Mouse (Mus musculus) liver, embryonic 12.5 days (tissue): ENCODE results near the gene Spcs2. TPM values are rescaled to one million over a fixed set of nuclear protein-coding genes. Genes with fewer than 3 reads are reported as not detected.

Experiments used
- ATAC-seq: fragments of 200-750 bp; cut with Nextera tagmentation; 2 replicates; pipeline ENCODE4 v1.8.0; 2017; ENCODE audit warnings: moderate number of reproducible peaks, mild to moderate bottlenecking, moderate library complexity
- H3K27ac ChIP-seq: fragments of 300-500 bp; sonication (generic); 2 replicates; pipeline ENCODE4 v1.5.1; 2016; ENCODE audit warnings: mild to moderate bottlenecking
- H3K27me3 ChIP-seq: fragments of 300-500 bp; sonication (generic); replicated peaks from 2 replicates; pipeline ENCODE4 v1.6.1; 2016; ENCODE audit warnings: mild to moderate bottlenecking, moderate library complexity
- H3K36me3 ChIP-seq: fragments of 300-500 bp; sonication (generic); 2 replicates; pipeline ENCODE4 v1.6.1; 2016; ENCODE audit warnings: mild to moderate bottlenecking, moderate library complexity
- H3K4me1 ChIP-seq: fragments of 300-500 bp; sonication (generic); 2 replicates; pipeline ENCODE4 v1.6.1; 2016
- H3K4me2 ChIP-seq: fragments of 300-500 bp; sonication (generic); 2 replicates; pipeline ENCODE4 v1.6.1; 2016; ENCODE audit warnings: mild to moderate bottlenecking, moderate library complexity
- H3K4me3 ChIP-seq: fragments of 300-500 bp; sonication (generic); 2 replicates; pipeline ENCODE4 v1.5.1; 2016; ENCODE audit warnings: mild to moderate bottlenecking, moderate library complexity
- H3K9ac ChIP-seq: fragments of 300-500 bp; sonication (generic); 2 replicates; pipeline ENCODE4 v1.6.1; 2016; ENCODE audit warnings: mild to moderate bottlenecking, moderate library complexity
- H3K9me3 ChIP-seq: fragments of 300-500 bp; sonication (generic); replicated peaks from 2 replicates; pipeline ENCODE4 v1.6.1; 2016; ENCODE audit warnings: mild to moderate bottlenecking, moderate library complexity
- WGBS: fragments of 180-500 bp; shearing (Covaris S2); methylation state at CpG from one replicate; pipeline ENCODE4 v1.1.7; 2016; ENCODE audit not compliant: insufficient replicate concordance; 5-methylcytosine and 5-hydroxymethylcytosine counted together
- polyA plus RNA-seq: library from polyadenylated mRNA; unstranded; fragments of >200 nt; fragmentation: Nextera tagmentation; extraction: Ambion mirVana; gene quantifications from 2 replicates; pipeline ENCODE4 v1.2.1, GENCODE M21; 2016

Spcs2 gene
- polyA plus RNA-seq, 1 experiment from 2014 or later = 216 TPM

DNA sequence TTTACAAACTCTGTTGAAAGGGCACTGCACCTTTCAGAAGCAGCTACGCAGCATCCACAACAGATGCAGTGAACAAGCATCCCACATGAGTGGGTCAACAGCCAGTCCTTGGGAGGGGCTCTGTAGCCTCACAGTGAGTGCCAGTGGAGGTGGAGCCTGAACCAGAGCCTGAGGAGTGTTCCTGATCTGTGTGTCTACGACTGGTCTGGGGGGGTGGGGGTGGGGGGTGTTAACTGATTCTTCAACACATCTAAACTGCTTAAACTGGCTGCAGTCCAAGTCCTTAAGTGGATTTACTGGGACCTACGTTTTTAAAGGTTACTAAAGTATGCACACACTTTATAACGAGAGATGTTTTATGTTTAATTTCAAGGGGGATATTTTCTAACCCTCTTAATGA lies 26.5 kb downstream of the Spcs2 start:
- H3K36me3 ChIP-seq = peaks cover 58% of the 10 kb centered on the region
- no peak overlapping the region for H3K27ac ChIP-seq
- H3K4me3 ChIP-seq = no peak overlapping the region
- no peak overlapping the region for H3K9ac ChIP-seq
- peaks cover 30% of the 10 kb centered on the region for H3K4me1 ChIP-seq
- H3K9me3 ChIP-seq = no peaks in the 10 kb centered on the region
- no peak for ATAC-seq
- H3K27me3 ChIP-seq = no peaks in the 10 kb centered on the region
- 65% methylated on average over 4 of the region's 4 CpGs for WGBS
- no peak overlapping the region for H3K4me2 ChIP-seq

DNA sequence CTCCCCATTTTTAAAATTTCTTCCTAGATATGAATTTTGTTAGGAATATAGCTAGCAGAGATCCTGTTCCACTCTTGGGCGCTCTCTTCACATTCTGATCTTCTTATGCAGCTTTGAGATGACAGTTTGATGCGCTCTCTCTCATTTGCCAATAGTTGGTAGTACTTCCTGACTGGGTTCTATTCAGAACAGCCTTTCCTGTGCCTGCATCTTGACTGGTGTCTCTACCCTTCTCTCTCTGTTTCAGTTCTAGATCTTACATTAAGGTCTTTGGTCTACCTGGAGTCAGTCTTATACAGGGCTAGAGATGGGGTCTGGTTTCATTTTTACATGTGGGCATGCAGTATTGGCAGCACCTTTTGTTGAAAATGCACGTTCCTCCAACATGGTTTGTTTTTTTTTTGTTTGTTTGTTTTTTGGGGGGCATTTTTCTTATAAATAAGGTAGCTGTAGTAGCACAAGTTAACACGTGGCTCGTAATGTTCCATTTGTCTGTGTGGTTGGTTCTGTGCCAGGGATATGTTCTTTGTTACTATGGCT lies 28.9 kb downstream of the Spcs2 start:
- Histone ChIP-seq H3K9ac (no peak overlapping the region), H3K36me3 (peaks cover 34% of the 10 kb centered on the region), H3K4me3 (no peak overlapping the region), H3K27me3 (no peaks in the 10 kb centered on the region), H3K9me3 (no peaks in the 10 kb centered on the region), H3K4me1 (peaks cover 17% of the 10 kb centered on the region), H3K4me2 (no peak overlapping the region), H3K27ac (no peak overlapping the region)
- 75% methylated on average over 5 of the region's 5 CpGs for WGBS
- ATAC-seq = no peak

DNA sequence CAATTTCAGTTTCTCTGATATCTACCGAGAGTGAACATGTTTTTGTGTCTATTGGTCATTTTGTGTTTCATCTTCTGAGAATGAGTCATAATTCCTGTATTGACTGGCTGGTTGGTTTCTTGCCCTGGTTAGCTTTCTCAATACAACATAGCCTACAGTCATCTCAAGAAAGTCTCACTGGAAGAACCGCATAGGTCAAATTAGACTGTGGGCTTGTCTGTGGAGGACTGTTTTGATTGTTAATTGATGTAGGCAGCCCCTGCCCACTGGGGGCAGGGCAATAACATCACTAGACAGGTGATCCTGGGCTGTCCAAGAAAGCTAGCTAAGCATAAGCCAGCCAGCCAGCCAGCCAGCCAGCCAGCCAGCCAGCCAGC lies 29.4 kb downstream of the Spcs2 start:
- ATAC-seq = no peak
- H3K27ac ChIP-seq = no peak overlapping the region

DNA sequence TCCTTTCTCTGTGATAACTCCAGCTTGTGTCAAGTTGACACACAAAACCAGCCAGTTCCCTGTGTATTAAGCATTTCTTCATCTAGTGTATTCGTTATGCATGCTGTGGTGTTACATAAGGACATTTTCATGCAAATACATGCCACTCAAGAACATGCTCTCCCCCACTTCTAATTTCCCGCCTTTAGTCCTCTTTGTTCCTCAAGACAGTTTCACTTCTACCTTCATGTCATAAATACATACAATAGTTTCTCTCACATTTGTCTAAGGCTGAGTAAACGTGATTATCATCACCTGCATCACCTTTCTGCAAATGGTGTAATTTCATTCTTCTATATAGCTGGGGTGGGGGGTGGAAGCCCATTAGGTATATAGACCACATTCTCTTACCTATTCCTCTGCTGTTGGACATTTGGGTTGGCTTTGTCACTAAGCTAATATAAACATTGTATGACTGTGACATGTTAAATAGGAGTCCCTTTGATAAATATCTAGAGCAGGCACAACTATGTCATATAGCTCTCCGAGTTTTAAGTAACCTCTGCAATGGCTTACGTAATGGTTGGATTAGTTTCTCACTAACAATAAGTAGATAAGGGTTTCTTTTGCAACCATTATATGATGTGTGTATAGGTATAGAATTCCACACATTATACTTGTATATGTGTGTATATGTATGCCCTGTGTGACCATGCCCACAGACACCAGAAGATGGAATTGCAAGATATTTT lies 30.0 kb downstream of the Spcs2 start:
- H3K4me2 ChIP-seq = no peak overlapping the region
- 74% methylated on average over 5 of the region's 5 CpGs for WGBS
- H3K4me3 ChIP-seq = no peak overlapping the region
- H3K27me3 ChIP-seq = no peaks in the 10 kb centered on the region
- ATAC-seq = no peak
- no peak overlapping the region for H3K9ac ChIP-seq
- H3K9me3 ChIP-seq = no peaks in the 10 kb centered on the region
- H3K36me3 ChIP-seq = peaks cover 23% of the 10 kb centered on the region
- H3K4me1 ChIP-seq = peaks cover 23% of the 10 kb centered on the region
- no peak overlapping the region for H3K27ac ChIP-seq

More for the DNA sequence above, 29.4 kb downstream of the Spcs2 start:
- no peak overlapping the region for H3K4me3 ChIP-seq
- H3K9me3 ChIP-seq = no peaks in the 10 kb centered on the region
- WGBS = 73% methylated on average over 2 of the region's 2 CpGs
- no peaks in the 10 kb centered on the region for H3K27me3 ChIP-seq
- H3K4me1 ChIP-seq = peaks cover 18% of the 10 kb centered on the region
- peaks cover 29% of the 10 kb centered on the region for H3K36me3 ChIP-seq
- H3K9ac ChIP-seq = no peak overlapping the region
- no peak overlapping the region for H3K4me2 ChIP-seq

DNA sequence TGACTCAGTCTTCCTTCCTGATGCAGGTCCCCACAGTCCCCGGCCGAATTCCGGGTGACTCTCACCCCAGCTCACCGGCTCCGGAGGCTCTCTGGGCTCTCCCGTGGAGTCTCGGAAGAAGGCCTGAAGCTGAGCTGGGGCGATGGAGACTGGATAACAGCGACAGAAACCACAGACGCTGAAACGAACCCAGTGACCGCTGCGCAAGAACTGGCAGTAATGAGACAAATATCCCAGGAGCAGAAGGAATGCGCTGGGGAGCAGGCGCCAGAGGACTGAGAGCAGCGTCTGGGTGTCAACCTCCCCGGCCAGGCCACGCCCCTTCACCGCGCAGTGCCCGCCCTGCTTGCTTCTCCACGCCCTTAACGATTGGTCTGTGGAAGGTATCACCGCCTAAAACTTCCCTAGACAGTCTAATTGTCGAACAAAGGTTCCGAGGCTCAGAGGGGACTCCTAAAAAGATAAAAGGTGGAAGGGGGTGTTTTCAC lies 35.1 kb downstream of the Spcs2 start, which contains the start of gene Neu3:
Gene Neu3 (minus strand): TSS at position 335 of the 488 bp plus-strand sequence.
- under 1% methylated on average over 26 of the region's 26 CpGs for WGBS
- H3K4me1 ChIP-seq = peaks cover 55% of the 10 kb centered on the region
- peak; percentile 93 for ATAC-seq
- H3K9me3 ChIP-seq = no peaks in the 10 kb centered on the region
- peaks cover 2% of the 10 kb centered on the region for H3K36me3 ChIP-seq
- peak within 1 kb of the TSS; percentile 83 for H3K9ac ChIP-seq
- peak within 1 kb of the TSS; percentile 89 for H3K27ac ChIP-seq
- H3K4me3 ChIP-seq = peak within 1 kb of the TSS; percentile 71
- peak within 1 kb of the TSS; percentile 78 for H3K4me2 ChIP-seq
- H3K27me3 ChIP-seq = no peaks in the 10 kb centered on the region

DNA sequence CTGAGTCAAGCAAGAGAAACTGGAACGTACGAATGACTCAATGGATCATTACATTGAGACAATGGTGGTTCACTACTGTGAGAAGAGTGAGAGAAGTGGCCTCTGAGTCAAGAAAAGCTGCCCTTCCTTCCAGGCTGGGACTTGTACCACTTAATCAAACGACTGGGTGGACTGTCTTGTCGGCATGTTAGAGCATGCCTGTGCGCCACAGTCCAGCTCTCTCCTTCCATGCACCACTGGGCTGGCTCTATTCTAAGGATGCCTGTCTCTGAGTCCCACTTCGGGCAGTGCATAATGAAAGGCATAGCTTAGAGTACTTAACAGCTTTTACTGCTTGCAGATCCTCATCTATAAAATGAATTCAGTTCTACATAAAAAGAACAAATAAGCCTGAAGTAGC lies 37.2 kb downstream of the Spcs2 start:
- H3K4me3 ChIP-seq = peak overlapping the region; percentile 71
- no peak for ATAC-seq
- peak overlapping the region; percentile 94 for H3K27ac ChIP-seq
- H3K36me3 ChIP-seq = peaks cover 13% of the 10 kb centered on the region
- no peaks in the 10 kb centered on the region for H3K9me3 ChIP-seq
- no peaks in the 10 kb centered on the region for H3K27me3 ChIP-seq
- 62% methylated on average over 6 of the region's 6 CpGs for WGBS
- H3K4me2 ChIP-seq = peak overlapping the region; percentile 78
- H3K4me1 ChIP-seq = peaks cover 68% of the 10 kb centered on the region
- peak overlapping the region; percentile 83 for H3K9ac ChIP-seq

DNA sequence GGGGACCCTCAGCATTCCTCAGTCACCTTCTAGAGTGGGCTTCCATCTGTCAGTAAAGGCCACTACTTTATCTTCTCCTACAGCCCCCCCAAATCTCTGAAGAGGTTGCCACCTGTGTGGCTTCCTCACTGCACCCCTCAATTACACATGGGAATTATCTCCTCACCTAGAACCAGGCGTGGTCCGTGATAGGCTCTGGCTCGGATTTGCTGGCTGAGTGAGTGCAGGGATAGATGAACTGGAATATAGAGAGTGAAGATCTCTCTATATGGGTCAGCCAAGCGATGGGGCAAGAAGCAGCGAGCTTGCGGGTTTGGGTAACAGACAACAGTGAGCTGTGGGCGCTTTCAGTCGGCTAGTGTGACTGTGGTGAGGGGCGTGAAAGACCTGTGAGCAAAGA lies 37.8 kb downstream of the Spcs2 start:
- whole genome bisulfite sequencing = 51% methylated on average over 9 of the region's 9 CpGs
- no peaks in the 10 kb centered on the region for H3K27me3 ChIP-seq
- peaks cover 13% of the 10 kb centered on the region for H3K36me3 ChIP-seq
- peak overlapping the region; percentile 83 for H3K9ac ChIP-seq
- H3K4me1 ChIP-seq = peaks cover 68% of the 10 kb centered on the region
- peak overlapping the region; percentile 71 for H3K4me3 ChIP-seq
- peak; percentile 14; the same call in 1 of the 2 replicates for ATAC-seq
- H3K27ac ChIP-seq = peak overlapping the region; percentile 94
- no peaks in the 10 kb centered on the region for H3K9me3 ChIP-seq
- peak overlapping the region; percentile 78 for H3K4me2 ChIP-seq

DNA sequence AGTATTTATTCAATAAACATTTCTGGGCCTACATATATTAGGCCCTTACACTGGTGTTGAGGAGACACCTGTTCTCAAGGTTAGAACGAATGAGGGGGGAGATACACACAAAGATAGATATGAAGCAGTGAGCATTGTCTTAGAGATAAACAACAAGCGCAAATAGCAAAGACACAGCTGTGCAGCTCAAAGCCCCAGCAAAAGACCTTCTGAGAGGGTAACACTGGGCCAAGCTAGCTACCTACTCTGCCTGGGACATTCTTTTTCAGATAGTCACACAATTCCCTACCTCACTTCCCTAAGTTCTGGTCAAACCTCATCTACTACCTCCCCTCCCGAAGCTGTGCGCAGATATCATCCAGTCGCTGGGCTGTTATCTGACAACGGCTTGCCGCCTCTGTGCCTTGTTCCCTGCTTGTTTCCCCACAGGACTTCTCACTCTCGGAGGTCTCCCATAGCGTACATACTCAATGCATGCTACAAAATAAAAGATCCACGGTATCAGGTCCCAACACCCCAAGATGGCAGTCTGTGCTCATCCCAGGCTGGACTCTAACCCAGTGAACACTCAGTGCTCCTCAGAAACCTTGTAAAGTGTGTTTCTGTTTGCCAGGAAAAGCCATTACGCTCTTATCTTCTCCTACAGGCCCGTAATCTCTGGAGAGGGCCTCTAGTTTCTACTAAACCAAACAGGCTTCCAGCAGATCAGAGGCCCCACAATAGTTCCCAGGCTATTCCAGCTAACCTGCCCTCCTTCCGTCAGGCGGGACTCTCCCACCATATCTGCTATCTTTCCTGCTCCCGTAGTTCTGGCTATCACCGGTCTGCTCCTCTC lies 38.4 kb downstream of the Spcs2 start:
- no peaks in the 10 kb centered on the region for H3K9me3 ChIP-seq
- H3K27me3 ChIP-seq = no peaks in the 10 kb centered on the region
- H3K4me3 ChIP-seq = peak overlapping the region; percentile 71
- WGBS = 12% methylated on average over 16 of the region's 16 CpGs
- ATAC-seq = peak; percentile 75
- H3K36me3 ChIP-seq = peaks cover 13% of the 10 kb centered on the region
- peaks cover 68% of the 10 kb centered on the region for H3K4me1 ChIP-seq
- H3K4me2 ChIP-seq = peak overlapping the region; percentile 78
- H3K27ac ChIP-seq = peak overlapping the region; percentile 94
- H3K9ac ChIP-seq = peak overlapping the region; percentile 83

DNA sequence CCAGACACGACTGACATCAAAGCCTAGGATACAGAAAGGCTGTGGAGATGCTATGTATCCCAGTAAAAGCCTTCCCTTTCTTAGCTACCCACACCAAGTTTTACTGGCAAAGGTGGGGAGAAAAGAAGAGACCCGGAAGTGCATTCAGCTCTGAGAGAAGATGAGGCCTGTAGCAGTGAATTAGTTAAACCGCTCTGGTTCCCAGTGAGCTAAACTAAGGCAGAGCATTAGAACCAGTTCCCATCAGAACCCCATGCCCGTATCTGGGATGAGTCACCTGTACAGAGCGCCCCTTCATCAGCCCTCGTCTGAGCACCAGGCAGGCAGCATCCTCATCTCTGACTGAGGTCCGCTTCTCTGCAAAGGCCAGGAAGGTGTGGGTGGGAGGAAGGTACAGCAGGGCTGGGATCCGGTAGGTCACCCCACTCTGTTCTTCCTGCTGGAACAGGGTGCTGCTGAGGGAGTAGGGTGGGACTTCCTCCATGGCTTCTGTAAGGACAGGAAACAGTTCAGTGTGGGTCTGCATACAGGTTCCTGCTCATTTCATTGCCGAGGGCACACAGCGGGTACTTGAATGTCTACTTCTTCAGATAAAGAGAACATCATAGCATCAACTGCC lies 40.1 kb downstream of the Spcs2 start:
- Histone ChIP-seq H3K36me3 (peaks cover 16% of the 10 kb centered on the region), H3K4me1 (peaks cover 67% of the 10 kb centered on the region), H3K9ac (peak overlapping the region; percentile 58), H3K4me2 (peak overlapping the region; percentile 59), H3K4me3 (no peak overlapping the region), H3K27me3 (no peaks in the 10 kb centered on the region), H3K9me3 (no peaks in the 10 kb centered on the region), H3K27ac (peak overlapping the region; percentile 94)
- ATAC-seq = no peak
- WGBS = 72% methylated on average over 10 of the region's 10 CpGs

DNA sequence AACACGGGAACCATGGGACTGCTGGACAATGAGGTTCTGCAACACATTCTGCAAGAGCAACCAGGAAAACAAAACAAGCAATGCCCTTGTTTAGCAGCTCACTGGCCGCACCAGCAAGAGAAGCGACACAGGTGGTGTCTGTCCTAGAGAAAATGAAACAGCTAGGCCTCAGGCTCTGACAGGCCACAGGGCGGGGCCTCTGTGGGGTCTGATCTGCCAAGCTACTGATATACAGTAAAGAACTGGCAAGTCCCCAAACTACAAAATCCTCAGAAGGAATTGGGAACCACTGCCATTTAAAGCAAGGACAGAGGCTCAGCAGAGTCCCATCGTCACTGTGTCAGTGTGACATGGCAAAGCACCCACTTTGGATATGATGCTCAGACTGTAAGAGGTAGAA lies 40.8 kb downstream of the Spcs2 start:
- peaks cover 72% of the 10 kb centered on the region for H3K4me1 ChIP-seq
- ATAC-seq = peak; percentile 76
- H3K9ac ChIP-seq = peak overlapping the region; percentile 58
- H3K27ac ChIP-seq = peak overlapping the region; percentile 94
- H3K27me3 ChIP-seq = no peaks in the 10 kb centered on the region
- H3K9me3 ChIP-seq = no peaks in the 10 kb centered on the region
- H3K36me3 ChIP-seq = peaks cover 20% of the 10 kb centered on the region
- H3K4me3 ChIP-seq = peak overlapping the region; percentile 25
- 48% methylated on average over 5 of the region's 5 CpGs for WGBS
- peak overlapping the region; percentile 59 for H3K4me2 ChIP-seq

DNA sequence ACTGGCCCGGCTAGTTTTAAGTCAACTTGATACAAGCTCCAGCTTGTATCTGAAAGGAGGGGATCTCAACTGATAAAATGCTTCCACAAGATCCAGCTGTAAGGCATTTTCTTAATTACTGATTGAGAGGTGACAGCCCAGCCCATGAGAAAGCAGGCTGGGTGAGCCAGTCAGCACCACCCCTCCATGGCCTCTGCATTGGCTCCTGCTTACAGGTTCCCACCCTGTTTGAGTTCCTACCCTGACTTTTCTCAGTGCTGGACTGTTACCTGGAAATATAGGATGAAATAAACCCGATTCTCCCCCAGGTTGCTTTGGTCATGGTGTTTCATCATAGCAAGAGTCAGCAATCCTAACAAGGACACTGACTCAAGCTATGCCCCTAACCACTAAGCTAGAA lies 41.3 kb downstream of the Spcs2 start:
- 38% methylated on average over 2 of the region's 2 CpGs for WGBS
- H3K4me3 ChIP-seq = peak overlapping the region; percentile 25; the same call in 1 of the 2 replicates
- peaks cover 72% of the 10 kb centered on the region for H3K4me1 ChIP-seq
- H3K9ac ChIP-seq = peak overlapping the region; percentile 58
- H3K36me3 ChIP-seq = peaks cover 24% of the 10 kb centered on the region
- H3K9me3 ChIP-seq = no peaks in the 10 kb centered on the region
- no peaks in the 10 kb centered on the region for H3K27me3 ChIP-seq
- peak; percentile 66 for ATAC-seq
- peak overlapping the region; percentile 59 for H3K4me2 ChIP-seq
- peak overlapping the region; percentile 94 for H3K27ac ChIP-seq
